Mouse (Mus musculus) urinary bladder, postnatal 0 days (tissue): ENCODE data around the gene Slf2. TPM values are rescaled to one million over a fixed set of nuclear protein-coding genes. Genes with fewer than 3 reads are reported as not detected.

ENCODE experiments used
- polyA plus RNA-seq: library from polyadenylated mRNA; unstranded; fragments of >200 nt; fragmentation: Nextera tagmentation; extraction: Ambion mirVana; gene quantifications from 2 replicates; pipeline ENCODE4 v1.2.1, GENCODE M21; 2015

The Slf2 gene
- polyA plus RNA-seq, result 14.2 and 15.9 TPM in 2 replicates

GRCm38 (mm10) chr19:44930744-44931453 is at the start of gene Slf2:
TSS of gene Slf2 (plus strand) at chr19:44931151.

DNA sequence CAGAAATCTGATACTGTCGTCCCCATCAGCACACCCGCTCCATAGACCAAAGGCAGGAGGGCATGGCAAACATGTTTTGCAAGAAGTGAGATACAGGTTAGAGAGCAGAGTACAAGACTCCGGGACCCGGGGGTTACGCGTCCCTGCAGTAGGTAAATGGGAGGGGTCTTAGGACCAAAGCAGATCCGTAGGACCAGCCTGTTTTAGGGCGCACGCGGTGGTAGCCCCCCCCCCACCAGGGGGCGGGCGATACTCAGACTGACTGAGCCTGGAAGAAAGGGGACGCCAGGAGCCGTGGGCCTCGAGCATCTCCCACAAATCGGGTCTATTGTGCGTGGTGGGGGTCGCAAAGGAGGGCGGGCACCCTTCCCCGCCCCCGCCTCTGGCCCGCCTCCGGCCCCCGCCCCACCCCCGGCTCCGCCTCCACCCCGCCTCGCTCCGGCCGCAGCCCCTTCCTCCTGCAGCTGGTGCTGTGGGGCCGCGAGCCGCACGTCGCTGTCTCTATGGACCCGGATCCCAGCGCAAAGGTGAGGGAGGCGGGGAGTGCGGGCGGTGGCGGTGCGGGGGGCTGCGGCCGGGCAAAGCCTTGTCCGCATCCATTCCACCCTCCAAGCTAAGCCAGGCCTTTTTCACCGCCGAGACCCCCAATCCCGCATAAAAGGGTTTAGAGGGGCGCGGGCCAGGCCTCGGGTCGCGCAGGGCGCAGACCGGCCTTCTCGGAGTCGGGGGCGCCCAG is 58.0 kb downstream of the Slf2 start, which contains the start of gene Sema4g:
Sema4g (plus strand) TSS at position 271 of the 736 bp plus-strand sequence.

DNA sequence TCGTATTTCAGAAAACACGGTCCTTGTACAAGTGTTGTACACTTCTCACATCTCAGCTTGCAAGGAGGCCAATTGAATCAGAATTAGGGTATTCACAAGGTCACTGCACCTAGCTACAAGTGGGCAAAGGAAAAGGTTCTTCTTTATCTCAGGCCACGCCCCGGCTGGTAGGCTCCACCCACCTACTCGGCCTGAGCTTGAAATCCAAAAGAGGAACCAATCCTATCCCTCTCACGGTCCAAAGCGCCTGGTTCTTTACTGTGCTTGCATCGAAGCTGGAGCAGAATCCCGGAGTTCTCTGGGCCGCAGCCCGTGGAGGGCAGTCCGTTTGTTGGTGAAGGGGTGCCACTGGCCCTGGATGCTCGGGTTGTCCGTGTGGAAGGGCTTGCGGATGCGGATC is 74.5 kb downstream of the Slf2 start, which contains the start of gene Twnk:
Twnk (plus strand) TSS at position 220 of the 400 bp plus-strand sequence.

DNA sequence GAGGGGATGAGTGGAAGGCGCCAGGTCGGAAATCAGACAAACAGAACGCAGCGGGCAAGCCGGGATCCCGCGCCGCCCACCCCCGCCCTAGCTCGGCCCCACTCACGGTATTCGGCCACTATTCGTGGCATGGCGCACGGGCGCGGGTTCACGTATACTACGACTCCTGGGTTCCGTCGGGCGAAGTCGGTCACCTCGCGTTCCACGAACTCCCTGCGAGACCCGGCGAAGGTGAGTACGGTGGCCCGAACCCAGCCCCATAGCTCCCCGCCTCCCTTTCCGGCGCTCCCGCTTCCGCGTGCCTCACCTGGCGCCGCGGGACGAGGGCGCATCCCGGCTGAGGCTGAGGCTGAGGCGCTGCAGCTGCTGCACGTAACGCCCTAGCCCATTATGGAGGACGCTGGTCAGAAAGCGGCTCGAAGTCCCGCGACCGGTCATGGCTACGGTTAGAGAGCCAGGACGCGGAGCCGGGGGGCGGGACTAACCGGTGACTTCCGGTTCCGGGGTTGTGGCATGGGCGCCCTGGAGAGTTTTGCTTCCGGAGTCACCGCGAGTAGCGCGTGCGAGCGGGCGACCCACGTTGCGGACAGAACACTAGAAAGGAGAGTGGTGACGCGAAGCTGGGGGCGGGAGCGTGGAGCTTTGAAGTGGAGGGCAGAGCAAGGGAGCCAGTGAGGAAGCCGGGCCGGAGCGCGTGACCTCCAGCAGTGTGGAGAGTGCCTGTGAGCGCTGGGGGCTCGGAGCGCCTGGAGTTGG is 75.2 kb downstream of the Slf2 start, which contains the start of gene Mrpl43:
Mrpl43 (minus strand) TSS at position 486 of the 756 bp plus-strand sequence.

GRCm38 (mm10) chr19:45014335-45014971 is 83.5 kb downstream of the Slf2 start, which contains the start of gene Lzts2:
TSS of gene Lzts2 (plus strand) at chr19:45014414.

Other genes starting within 250 kb of the Slf2 start
- gene Pax2, start 175.1 kb upstream of the Slf2 start, polyA plus RNA-seq, result not detected in 2 replicates
- 0.79 and 1.2 TPM in 2 replicates for gene Sema4g, start 58.0 kb downstream of the Slf2 start, polyA plus RNA-seq
- 7.5 and 7.7 TPM in 2 replicates for gene Twnk, start 74.5 kb downstream of the Slf2 start, polyA plus RNA-seq
- gene Mrpl43, start 75.3 kb downstream of the Slf2 start, polyA plus RNA-seq, result 54.7 and 55.8 TPM in 2 replicates
- gene Lzts2, start 83.3 kb downstream of the Slf2 start, polyA plus RNA-seq, result 49.2 and 50.8 TPM in 2 replicates
- gene Pdzd7, start 114.6 kb downstream of the Slf2 start, polyA plus RNA-seq, result 0.19 and 0.25 TPM in 2 replicates
- 50.3 and 53.7 TPM in 2 replicates for gene Sfxn3, start 116.4 kb downstream of the Slf2 start, polyA plus RNA-seq
- 10.8 and 11.4 TPM in 2 replicates for gene Kazald1, start 144.1 kb downstream of the Slf2 start, polyA plus RNA-seq
- gene Tlx1, start 219.5 kb downstream of the Slf2 start, polyA plus RNA-seq, result not detected in 2 replicates